Mouse (Mus musculus) 3134 (cell line): ENCODE results near the gene Fstl1.
A peak's percentile ranks its signal among the peaks of the same experiment; 100 is the strongest.

Experiments
- DNase-seq: peaks from one replicate; pipeline ENCODE4 v3.0.0-alpha.2; 2011; ENCODE audit warnings: low spot score; ENCODE audit not compliant: insufficient read length; ENCODE audit errors: extremely low read depth

Fstl1 gene

DNA sequence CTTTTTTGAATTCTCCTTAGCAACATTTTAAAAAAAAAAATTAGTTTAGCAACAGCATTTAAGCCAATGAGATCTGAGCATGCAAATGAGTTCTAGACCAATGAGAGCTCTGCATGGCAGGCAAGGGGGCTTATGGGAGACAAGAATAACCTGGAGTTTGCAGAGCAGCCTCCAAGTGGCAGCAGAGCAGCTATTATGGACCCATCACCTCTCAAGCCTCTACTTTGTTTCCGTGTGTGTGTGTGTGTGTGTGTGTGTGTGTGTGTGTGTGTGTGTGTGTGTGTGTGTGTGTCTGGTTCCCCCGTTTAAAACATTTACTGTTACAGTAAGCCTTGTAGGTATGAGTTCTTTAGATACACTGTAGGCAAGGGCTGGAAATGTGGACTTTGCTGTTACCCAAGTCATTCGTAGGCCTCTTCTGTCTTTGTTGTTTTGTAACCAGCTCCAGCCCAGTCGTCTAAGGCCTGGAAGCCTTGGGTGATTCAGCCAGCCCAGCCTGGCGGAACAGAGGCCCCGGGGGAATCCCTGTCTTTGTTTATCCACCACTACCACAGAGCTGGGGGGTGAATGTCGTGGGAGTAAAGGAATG, 37.8 kb downstream of the Fstl1 start:
- DNase-seq = peak; percentile 76

DNA sequence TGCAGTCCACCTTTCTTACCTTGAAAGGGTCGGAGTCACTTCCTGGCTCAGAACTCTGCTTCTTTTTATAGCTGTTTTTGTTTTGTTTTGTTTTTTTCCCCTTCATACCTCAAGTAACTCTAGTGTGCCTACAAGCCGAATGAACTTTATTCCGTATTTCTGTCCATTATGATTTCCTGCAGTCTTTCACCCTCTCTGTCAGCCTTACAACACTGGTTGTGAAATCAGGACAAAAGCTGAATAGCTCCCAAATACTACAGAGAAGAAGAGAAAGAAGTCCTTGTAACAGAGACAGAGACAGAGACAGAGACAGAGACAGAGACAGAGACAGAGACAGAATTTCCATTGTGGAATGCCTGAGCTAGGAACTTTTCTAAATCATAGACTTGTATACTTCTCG, 41.3 kb downstream of the Fstl1 start:
- no peak for DNase-seq

DNA sequence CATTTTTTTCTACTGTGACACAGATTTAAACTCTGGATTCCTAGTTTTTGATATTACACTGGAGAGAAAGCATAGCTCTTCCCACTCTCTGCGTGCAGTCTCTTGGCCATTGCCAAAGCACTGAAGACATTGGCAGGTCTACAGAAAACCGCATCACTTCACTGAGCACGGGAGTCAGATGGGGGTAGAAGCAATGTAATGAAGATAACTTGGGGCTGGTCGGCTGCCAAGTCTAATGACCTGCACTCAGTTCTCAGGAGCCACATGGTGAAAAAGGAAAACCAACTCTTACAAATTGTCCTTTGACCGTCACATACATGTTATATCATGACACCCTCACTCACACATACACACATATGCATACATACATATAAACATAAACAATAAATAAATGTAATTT, 47.3 kb downstream of the Fstl1 start:
- DNase-seq = no peak

- no peak for DNase-seq
Observed at GRCm38 (mm10) chr16:37824778-37825505, 48.3 kb downstream of the Fstl1 start.

DNA sequence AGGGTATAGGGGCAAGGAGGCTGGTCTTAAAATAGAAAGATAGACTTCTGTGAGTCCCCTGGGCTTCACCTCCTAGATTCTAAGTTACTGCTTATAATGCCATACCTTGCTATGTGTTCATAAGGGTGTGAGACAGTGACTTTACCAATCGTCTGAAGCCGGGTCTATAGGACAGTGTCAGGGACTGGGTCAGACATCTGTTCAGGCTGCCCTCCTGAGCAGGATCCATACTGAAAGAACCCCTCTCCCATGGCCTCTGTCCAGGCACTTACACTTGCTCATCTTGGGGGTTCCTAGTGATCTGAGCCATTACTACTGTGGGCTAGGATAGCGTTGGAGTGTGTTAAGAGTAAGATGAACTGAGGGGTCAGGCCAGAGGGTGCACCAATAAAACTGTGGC, 49.6 kb downstream of the Fstl1 start:
- no peak for DNase-seq

DNA sequence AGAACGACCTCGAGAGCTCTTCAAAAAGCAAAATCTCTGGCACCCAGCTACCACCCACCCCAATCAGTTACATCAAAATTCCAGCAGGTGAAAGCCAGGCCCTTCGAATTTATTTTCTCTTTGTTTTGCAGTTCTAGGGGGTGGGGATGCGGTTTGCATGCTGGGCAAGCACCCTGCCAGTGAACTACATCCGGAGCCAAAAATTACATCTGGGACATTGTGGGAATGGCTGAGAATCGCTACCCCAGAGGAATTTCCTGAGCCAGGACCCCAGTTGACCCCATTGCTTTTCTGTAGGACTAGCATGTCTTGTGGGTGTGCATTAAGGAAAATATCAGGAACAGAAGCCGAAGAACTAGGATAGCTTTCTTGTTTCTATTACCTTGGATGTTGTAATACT, 54.4 kb downstream of the Fstl1 start:
- DNase-seq = no peak

GRCm38 (mm10) chr16:37837571-37837970, 60.9 kb downstream of the Fstl1 start:
- DNase-seq = no peak

DNA sequence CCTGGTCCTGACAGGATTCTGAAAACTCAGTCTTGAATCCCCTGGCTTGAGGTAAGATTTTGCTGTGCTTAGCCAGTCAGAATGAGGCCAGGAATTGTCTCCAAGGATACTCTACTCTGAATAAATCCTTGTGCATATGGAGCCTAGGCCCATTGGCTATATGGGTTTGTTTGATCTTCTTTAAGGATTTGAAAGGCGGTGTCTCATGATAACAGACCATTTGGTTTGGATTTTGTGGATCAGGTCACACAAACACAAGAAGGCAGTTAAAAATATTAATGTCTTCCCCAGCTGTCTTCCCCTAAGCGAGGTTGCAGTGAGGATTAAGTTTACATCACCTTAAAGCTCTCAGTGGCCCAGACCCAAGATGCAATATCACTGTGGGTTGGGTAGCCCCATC, 65.8 kb downstream of the Fstl1 start:
- DNase-seq = no peak

- DNase-seq = no peak
Observed at GRCm38 (mm10) chr16:37843740-37844139, 67.1 kb downstream of the Fstl1 start.

GRCm38 (mm10) chr16:37845202-37845925, 68.7 kb downstream of the Fstl1 start:
- DNase-seq = no peak

DNA sequence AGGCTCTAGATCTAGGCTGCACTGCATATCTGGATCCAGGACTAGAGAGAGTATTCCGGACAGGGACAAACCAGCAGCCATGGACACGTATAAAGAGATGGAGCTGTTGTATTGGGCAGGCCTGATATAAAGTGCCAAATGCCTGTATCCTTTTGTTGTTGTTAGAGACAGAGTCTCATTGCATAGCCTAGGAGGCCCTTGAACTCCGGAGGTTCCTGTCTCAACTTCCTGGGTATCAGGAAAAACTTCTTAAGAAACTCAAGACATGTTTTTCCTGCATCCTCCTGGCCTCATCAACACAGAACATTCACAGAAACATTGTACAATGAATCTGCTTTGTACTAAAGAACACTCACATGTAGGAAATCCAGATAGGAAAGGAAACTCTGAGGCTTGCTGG, 70.4 kb downstream of the Fstl1 start:
- no peak for DNase-seq

- DNase-seq = no peak
Observed at GRCm38 (mm10) chr16:37851366-37851765, 74.7 kb downstream of the Fstl1 start.

- no peak for DNase-seq
Observed at GRCm38 (mm10) chr16:37853279-37853678, 76.6 kb downstream of the Fstl1 start.

DNA sequence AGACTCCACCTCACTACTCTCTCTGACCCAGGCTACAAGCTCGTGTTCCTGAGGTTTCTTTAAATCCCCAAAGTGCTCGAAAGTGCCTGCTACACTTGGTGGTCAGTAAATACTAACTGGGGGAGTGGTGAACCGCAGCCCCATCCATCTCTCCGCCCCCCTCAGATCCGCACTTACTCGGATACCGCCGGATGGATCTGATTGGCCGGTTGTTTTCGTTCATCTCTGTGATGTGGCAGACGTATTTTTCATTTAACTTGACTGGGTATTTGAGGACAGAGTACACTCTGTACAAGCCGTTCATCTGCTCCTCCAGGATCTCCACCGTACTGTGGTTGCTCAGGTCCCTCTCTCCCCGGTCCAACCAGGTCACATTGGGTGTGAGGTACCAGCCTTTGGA, 77.4 kb downstream of the Fstl1 start:
- DNase-seq = no peak

DNA sequence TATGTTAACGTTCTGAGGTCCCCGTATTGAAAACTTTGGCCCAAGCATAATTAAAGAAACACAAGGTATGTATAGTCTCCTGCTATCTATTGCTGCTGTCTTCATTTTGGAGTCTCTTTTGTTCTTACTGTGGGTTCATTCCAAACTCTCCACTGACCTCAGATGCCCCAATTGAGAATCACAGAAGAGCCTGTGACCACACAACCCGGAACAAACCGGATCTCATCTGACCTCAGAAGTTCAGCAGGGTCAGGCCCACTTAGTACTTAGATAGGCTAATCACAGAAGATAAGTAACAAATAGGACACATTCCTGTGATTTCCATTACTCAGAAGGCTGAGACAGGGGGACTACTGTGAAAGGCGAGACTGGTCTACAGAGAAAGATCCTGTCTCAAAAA, 77.9 kb downstream of the Fstl1 start:
- DNase-seq = no peak

- no peak for DNase-seq
Observed at GRCm38 (mm10) chr16:37855583-37855982, 78.9 kb downstream of the Fstl1 start.

DNA sequence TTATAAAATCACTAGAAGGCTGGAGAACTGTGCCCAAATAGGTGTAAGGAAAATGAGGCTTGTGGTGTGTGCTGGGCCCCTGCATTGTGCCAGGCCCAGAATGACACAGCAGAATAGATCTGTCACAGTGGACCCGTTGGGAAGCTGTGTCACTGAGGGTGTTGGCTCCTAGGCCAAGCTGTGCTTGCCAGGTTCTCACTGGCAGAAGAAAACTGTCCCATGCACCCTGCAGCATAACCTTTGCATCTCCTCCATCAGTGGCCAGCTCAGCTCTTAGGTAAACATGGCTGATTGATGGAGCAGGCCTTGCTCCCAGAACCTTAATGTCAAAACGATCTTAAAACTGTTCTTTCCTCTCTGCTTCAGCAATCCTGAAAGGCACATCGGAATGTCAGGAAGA, 79.7 kb downstream of the Fstl1 start:
- no peak for DNase-seq

GRCm38 (mm10) chr16:37857495-37857894, 80.8 kb downstream of the Fstl1 start:
- DNase-seq = no peak

DNA sequence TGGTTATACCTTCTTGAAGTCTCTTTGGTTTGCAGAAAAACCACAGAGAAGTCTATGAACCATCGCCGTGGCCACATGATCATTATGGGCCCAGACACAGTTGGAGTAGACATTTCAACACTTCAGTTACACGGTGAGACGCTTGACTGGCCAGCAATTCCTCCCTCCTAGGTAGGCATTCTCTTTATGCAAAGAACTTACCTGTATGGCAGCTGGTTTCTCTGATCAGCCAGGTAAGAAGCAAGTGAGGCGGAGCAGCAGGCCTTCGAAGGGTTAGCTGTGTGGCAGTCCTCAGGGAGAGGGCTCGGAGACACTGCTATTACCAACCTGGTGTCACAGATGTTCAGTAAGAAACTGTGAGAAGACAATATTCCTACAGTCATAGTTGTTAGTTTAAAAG, 83.5 kb downstream of the Fstl1 start:
- no peak for DNase-seq

DNA sequence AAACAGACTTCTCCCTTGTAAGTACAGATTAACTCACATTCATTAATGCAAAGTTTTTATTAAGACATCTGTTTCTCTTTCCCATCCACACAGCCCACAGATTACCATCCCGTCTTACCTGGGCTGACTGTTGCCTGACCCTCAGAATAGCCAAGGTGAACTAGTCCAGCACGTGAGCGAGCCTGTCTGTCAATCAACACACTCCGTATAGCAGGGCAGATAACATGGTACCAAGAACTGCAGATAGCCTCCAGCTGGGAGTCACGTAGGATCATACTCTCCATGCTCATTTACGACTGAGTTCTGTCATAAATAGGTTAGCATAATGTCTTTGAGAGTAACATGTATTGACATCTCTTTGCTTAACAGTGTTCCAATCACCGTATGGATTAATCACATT, 84.4 kb downstream of the Fstl1 start, which contains the start of gene Gm36028:
TSS of gene Gm36028 (minus strand) at position 118 of the 400 bp plus-strand sequence.
- no peak for DNase-seq

- no peak for DNase-seq
Observed at GRCm38 (mm10) chr16:37863876-37864275, 87.2 kb downstream of the Fstl1 start.

- DNase-seq = no peak
Observed at GRCm38 (mm10) chr16:37865841-37866240, 89.2 kb downstream of the Fstl1 start.
